Comparison of ENCODE assay signal across 8 mouse cellular contexts in the genomic region with DNA sequence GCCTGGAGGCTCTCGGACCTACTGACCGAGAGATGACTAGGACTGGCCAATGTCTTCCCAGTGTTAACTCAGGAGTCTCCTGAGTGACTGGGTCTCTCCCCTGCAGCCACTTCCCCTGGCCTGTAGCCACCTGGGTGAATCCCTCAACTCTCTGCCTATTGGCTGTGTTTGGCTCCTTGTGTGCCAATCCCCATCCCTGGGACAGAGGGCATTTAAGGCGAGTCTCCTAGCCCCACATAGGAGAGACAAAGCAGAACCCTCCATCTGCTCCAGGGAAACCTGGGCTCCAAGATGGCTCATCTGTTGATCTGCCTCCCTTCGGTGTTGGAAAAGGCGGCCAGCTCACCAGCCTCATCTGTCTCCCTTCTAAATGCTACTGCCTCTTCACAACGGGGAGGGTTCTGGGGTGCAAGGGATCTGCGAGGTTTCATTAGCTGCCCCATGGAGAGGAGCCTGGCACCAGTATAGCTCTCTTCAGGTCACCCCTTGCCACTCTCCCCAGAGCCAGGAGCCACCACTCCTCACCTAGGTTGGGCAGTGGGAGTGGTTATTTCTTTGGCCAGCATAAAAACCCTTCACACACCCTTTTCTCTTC. TPM values are rescaled to one million over a fixed set of nuclear protein-coding genes. Genes with fewer than 3 reads are reported as not detected.
DNase-seq lines count a peak whose midpoint lies in the region; ATAC-seq and TF ChIP-seq lines count a peak whose summit lies in the region.

No protein-coding gene starts in this region.

- H3K4me3 ChIP-seq in heart, embryonic 12.5 days: peak overlapping the region; percentile 64
- peak overlapping the region; percentile 84 for H3K4me3 ChIP-seq in bone marrow macrophage, adult 2 months (ENCODE audit: insufficient read depth, low read length)
- H3K4me3 ChIP-seq in forebrain, embryonic 16.5 days (replicated peaks; ENCODE audit: low read length): peak overlapping the region; percentile 79; the same call in 1 of the 2 replicates
- H3K4me3 ChIP-seq in liver, embryonic 16.5 days (ENCODE audit: low read depth, low read length): no peak overlapping the region

- peak overlapping the region; percentile 89 for H3K4me2 ChIP-seq in heart, embryonic 12.5 days
- H3K4me2 ChIP-seq in forebrain, embryonic 16.5 days (ENCODE audit: low read length): peak overlapping the region; percentile 90
- H3K4me2 ChIP-seq in liver, embryonic 16.5 days (ENCODE audit: low read depth, low read length): peak overlapping the region; percentile 81

- no peak overlapping the region; the same call in 1 of the 2 replicates for H3K9ac ChIP-seq in heart, embryonic 12.5 days
- no peak overlapping the region for H3K9ac ChIP-seq in forebrain, embryonic 16.5 days (replicated peaks; ENCODE audit: low read depth, low read length)
- H3K9ac ChIP-seq in liver, embryonic 16.5 days (ENCODE audit: low read depth, low read length): no peak overlapping the region

- H3K27me3 ChIP-seq in heart, embryonic 12.5 days (replicated peaks): peaks cover 27% of the 10 kb centered on the region
- H3K27me3 ChIP-seq in forebrain, embryonic 16.5 days (replicated peaks; ENCODE audit: control insufficient read depth, insufficient read depth, low read length): no peaks in the 10 kb centered on the region
- H3K27me3 ChIP-seq in liver, embryonic 16.5 days (ENCODE audit: control insufficient read depth, insufficient read depth, low read depth, low read length): peaks cover 58% of the 10 kb centered on the region

- H3K4me1 ChIP-seq in heart, embryonic 12.5 days (replicated peaks): peaks cover 71% of the 10 kb centered on the region
- H3K4me1 ChIP-seq in bone marrow macrophage, adult 2 months (ENCODE audit: control insufficient read depth, insufficient read depth, low read length): peaks cover 56% of the 10 kb centered on the region
- H3K4me1 ChIP-seq in forebrain, embryonic 16.5 days (replicated peaks; ENCODE audit: control insufficient read depth, insufficient read depth, low read length): peaks cover 58% of the 10 kb centered on the region
- peaks cover 49% of the 10 kb centered on the region for H3K4me1 ChIP-seq in liver, embryonic 16.5 days (ENCODE audit: control insufficient read depth, low read depth, low read length)

- no peak for ATAC-seq in heart, embryonic 12.5 days (ENCODE audit: insufficient number of reproducible peaks, low FRiP score)
- ATAC-seq in forebrain, embryonic 16.5 days: no peak
- no peak for ATAC-seq in liver, embryonic 16.5 days (ENCODE audit: low read depth)
- no peak for ATAC-seq in inflammation-experienced regulatory T-cells, adult 6 months

- no peaks in the 10 kb centered on the region for H3K9me3 ChIP-seq in heart, embryonic 12.5 days (replicated peaks)
- no peaks in the 10 kb centered on the region for H3K9me3 ChIP-seq in forebrain, embryonic 16.5 days (ENCODE audit: control insufficient read depth, low read length)
- H3K9me3 ChIP-seq in liver, embryonic 16.5 days (replicated peaks; ENCODE audit: control insufficient read depth, low read length): no peaks in the 10 kb centered on the region

- H3K27ac ChIP-seq in heart, embryonic 12.5 days (ENCODE audit: poor library complexity, severe bottlenecking): no peak overlapping the region
- no peak overlapping the region for H3K27ac ChIP-seq in bone marrow macrophage, adult 2 months (ENCODE audit: insufficient read depth, low read depth, low read length)
- no peak overlapping the region for H3K27ac ChIP-seq in forebrain, embryonic 16.5 days (ENCODE audit: low read length)
- no peak overlapping the region for H3K27ac ChIP-seq in liver, embryonic 16.5 days (ENCODE audit: low read length)

- DNase-seq in heart, adult 9 months (ENCODE audit: low spot score in 2 of 2): no peak
- DNase-seq in ovary, postnatal 36 days (ENCODE audit: low spot score): no peak
- DNase-seq in yolk sac, embryonic 10.5 days (ENCODE audit: low spot score): no peak

- TF ChIP-seq POLR2A in bone marrow macrophage, adult 2 months (IDR thresholded peaks at IDR 0.05; ENCODE audit: borderline replicate concordance, low read depth, low read length): no peak

- WGBS in heart, embryonic 12.5 days: 43% methylated on average over 7 of the region's 7 CpGs
- 39% methylated on average over 7 of the region's 7 CpGs for WGBS in forebrain, embryonic 16.5 days
- 67% methylated on average over 7 of the region's 7 CpGs for WGBS in liver, embryonic 16.5 days (ENCODE audit: insufficient replicate concordance)

- peaks cover 7% of the 10 kb centered on the region; the same call in 1 of the 2 replicates for H3K36me3 ChIP-seq in heart, embryonic 12.5 days
- no peaks in the 10 kb centered on the region for H3K36me3 ChIP-seq in forebrain, embryonic 16.5 days (ENCODE audit: control insufficient read depth, insufficient read depth)
- H3K36me3 ChIP-seq in liver, embryonic 16.5 days (ENCODE audit: control insufficient read depth, insufficient read depth): peaks cover 8% of the 10 kb centered on the region; the same call in 1 of the 2 replicates

- no peak for TF ChIP-seq CTCF in bone marrow macrophage, adult 2 months (IDR thresholded peaks at IDR 0.05; ENCODE audit: low read depth, low read length)

RNA-seq across cellular contexts. Expression of gene Socs3, which starts 3.2 kb away (rescaled TPM):
- 7.1 and 8.0 TPM in 2 replicates for polyA plus RNA-seq in heart, embryonic 12.5 days (2016; fragmentation: Nextera tagmentation; extraction: Ambion mirVana)
- polyA plus RNA-seq in bone marrow macrophage, adult 2 months (2012; ENCODE audit: insufficient read depth, insufficient read length, missing spikeins): 6.9 and 7.1 TPM in 2 replicates
- polyA plus RNA-seq in forebrain, embryonic 16.5 days (2015; fragmentation: Nextera tagmentation; extraction: Ambion mirVana): 11.7 and 13.7 TPM in 2 replicates
- 6.1 and 6.7 TPM in 2 replicates for polyA plus RNA-seq in liver, embryonic 16.5 days (2015; fragmentation: Nextera tagmentation; extraction: Ambion mirVana)
- 10 to 100 TPM; 21.7 to 47.4 (median 28.6) TPM for polyA plus RNA-seq in inflammation-experienced regulatory T-cells, adult 6 months (2017; shearing (Covaris generic))

RNA-seq across cellular contexts. Expression of gene Pgs1, which starts 19.5 kb away (rescaled TPM):
- 28.9 and 29.6 TPM in 2 replicates for polyA plus RNA-seq in heart, embryonic 12.5 days (2016; fragmentation: Nextera tagmentation; extraction: Ambion mirVana)
- polyA plus RNA-seq in bone marrow macrophage, adult 2 months (2012; ENCODE audit: insufficient read depth, insufficient read length, missing spikeins): 35.4 and 37.1 TPM in 2 replicates
- polyA plus RNA-seq in forebrain, embryonic 16.5 days (2015; fragmentation: Nextera tagmentation; extraction: Ambion mirVana): 56.9 and 58.1 TPM in 2 replicates
- 13.5 and 13.7 TPM in 2 replicates for polyA plus RNA-seq in liver, embryonic 16.5 days (2015; fragmentation: Nextera tagmentation; extraction: Ambion mirVana)
- polyA plus RNA-seq in inflammation-experienced regulatory T-cells, adult 6 months (2017; shearing (Covaris generic)): 10 to 100 TPM; 26.4 to 38.4 (median 36.7) TPM
